Mouse (Mus musculus) kidney, embryonic 16.5 days (tissue): ENCODE data around the gene Egln1. TPM values are rescaled to one million over a fixed set of nuclear protein-coding genes. Genes with fewer than 3 reads are reported as not detected.

Experiments used
- ATAC-seq: fragments of 200-750 bp; cut with Nextera tagmentation; 2 replicates; pipeline ENCODE4 v1.8.0; 2017; ENCODE audit warnings: moderate TSS enrichment; ENCODE audit not compliant: low FRiP score, low TSS enrichment
- H3K27ac ChIP-seq: fragments of 300-500 bp; sonication (generic); 2 replicates; pipeline ENCODE4 v1.5.1; 2014; ENCODE audit warnings: low read length
- H3K27me3 ChIP-seq: fragments of 300-500 bp; sonication (generic); 2 replicates; pipeline ENCODE4 v1.6.1; 2014; ENCODE audit warnings: low read length, control low read depth, mixed read lengths; ENCODE audit not compliant: insufficient read depth
- H3K36me3 ChIP-seq: fragments of 300-500 bp; sonication (generic); 2 replicates; pipeline ENCODE4 v1.6.1; 2014; ENCODE audit warnings: low read length, control low read depth, mixed read lengths; ENCODE audit not compliant: insufficient read depth
- H3K4me1 ChIP-seq: fragments of 300-500 bp; sonication (generic); 2 replicates; pipeline ENCODE4 v1.6.1; 2014; ENCODE audit warnings: low read length, control low read depth, mixed read lengths; ENCODE audit not compliant: insufficient read depth
- H3K4me2 ChIP-seq: fragments of 300-500 bp; sonication (generic); replicated peaks from 2 replicates; pipeline ENCODE4 v1.6.1; 2014; ENCODE audit warnings: low read depth, low read length
- H3K4me3 ChIP-seq: fragments of 300-500 bp; sonication (generic); 2 replicates; pipeline ENCODE4 v1.5.1; 2014; ENCODE audit warnings: mild to moderate bottlenecking, low read length
- H3K9ac ChIP-seq: fragments of 300-500 bp; sonication (generic); replicated peaks from 2 replicates; pipeline ENCODE4 v1.6.1; 2014; ENCODE audit warnings: low read length
- H3K9me3 ChIP-seq: fragments of 300-500 bp; sonication (generic); 2 replicates; pipeline ENCODE4 v1.6.1; 2016; ENCODE audit warnings: low read length, control low read depth
- WGBS: fragments of 180-500 bp; shearing (Covaris S2); extraction: QIAGEN DNeasy Blood & Tissue Kit; methylation state at CpG from one replicate; pipeline ENCODE4 v1.1.7; 2014; 5-methylcytosine and 5-hydroxymethylcytosine counted together
- polyA plus RNA-seq: library from polyadenylated mRNA; unstranded; fragments of >200 nt; fragmentation: Nextera tagmentation; extraction: Ambion mirVana; gene quantifications from 2 replicates; pipeline ENCODE4 v1.2.1, GENCODE M21; 2015

Gene Egln1
- polyA plus RNA-seq, 1 experiment from 2014 or later: 10.3 TPM

- under 1% methylated on average over 18 of the region's 62 CpGs for WGBS
- Histone ChIP-seq H3K9me3 (no peaks in the 10 kb centered on the region), H3K36me3 (no peaks in the 10 kb centered on the region), H3K4me1 (peaks cover 30% of the 10 kb centered on the region), H3K4me2 (peak overlapping the region; percentile 71), H3K4me3 (peak overlapping the region; percentile 94), H3K27ac (peak overlapping the region; percentile 98), H3K27me3 (no peaks in the 10 kb centered on the region), H3K9ac (peak overlapping the region; percentile 96)
- ATAC-seq: no peak; the same call in 1 of the 2 replicates
Observed at GRCm38 (mm10) chr8:124948733-124949111, 402 bp downstream of the Egln1 start.

- H3K4me2 ChIP-seq: peak overlapping the region; percentile 71
- peak overlapping the region; percentile 94 for H3K4me3 ChIP-seq
- no peaks in the 10 kb centered on the region for H3K9me3 ChIP-seq
- 0% methylated on average over 62 of the region's 67 CpGs for WGBS
- no peaks in the 10 kb centered on the region for H3K27me3 ChIP-seq
- H3K9ac ChIP-seq: peak overlapping the region; percentile 96
- H3K27ac ChIP-seq: peak overlapping the region; percentile 98
- H3K4me1 ChIP-seq: peaks cover 30% of the 10 kb centered on the region
- peak; percentile 37 for ATAC-seq
- no peaks in the 10 kb centered on the region for H3K36me3 ChIP-seq
Observed at GRCm38 (mm10) chr8:124947865-124948732, 1.0 kb downstream of the Egln1 start.

- Histone ChIP-seq H3K9me3 (no peaks in the 10 kb centered on the region), H3K36me3 (peaks cover 3% of the 10 kb centered on the region; the same call in 1 of the 2 replicates), H3K9ac (no peak overlapping the region), H3K4me2 (no peak overlapping the region), H3K4me1 (peaks cover 21% of the 10 kb centered on the region), H3K4me3 (no peak overlapping the region), H3K27ac (no peak overlapping the region), H3K27me3 (no peaks in the 10 kb centered on the region)
- ATAC-seq: no peak
- 70% methylated on average over 7 of the region's 7 CpGs for WGBS
Observed at GRCm38 (mm10) chr8:124944406-124944805, 4.7 kb downstream of the Egln1 start.

GRCm38 (mm10) chr8:124943801-124944200, 5.3 kb downstream of the Egln1 start:
- Histone ChIP-seq H3K36me3 (peaks cover 8% of the 10 kb centered on the region), H3K4me1 (peaks cover 21% of the 10 kb centered on the region), H3K27me3 (no peaks in the 10 kb centered on the region), H3K4me2 (no peak overlapping the region), H3K27ac (no peak overlapping the region), H3K9me3 (no peaks in the 10 kb centered on the region), H3K4me3 (no peak overlapping the region), H3K9ac (no peak overlapping the region)
- WGBS: 83% methylated on average over 6 of the region's 6 CpGs
- no peak for ATAC-seq

- Histone ChIP-seq H3K36me3 (peaks cover 13% of the 10 kb centered on the region), H3K4me3 (no peak overlapping the region), H3K4me2 (no peak overlapping the region), H3K27ac (no peak overlapping the region), H3K9ac (no peak overlapping the region), H3K9me3 (no peaks in the 10 kb centered on the region), H3K4me1 (no peaks in the 10 kb centered on the region), H3K27me3 (no peaks in the 10 kb centered on the region)
- ATAC-seq: no peak
- WGBS: 86% methylated on average over 4 of the region's 4 CpGs
Observed at GRCm38 (mm10) chr8:124937293-124937692, 11.8 kb downstream of the Egln1 start.

- no peak overlapping the region for H3K9ac ChIP-seq
- no peak overlapping the region for H3K4me2 ChIP-seq
- H3K27ac ChIP-seq: no peak overlapping the region
- ATAC-seq: no peak
- no peaks in the 10 kb centered on the region for H3K4me1 ChIP-seq
- H3K9me3 ChIP-seq: no peaks in the 10 kb centered on the region
- 98% methylated on average over 10 of the region's 10 CpGs for WGBS
- H3K36me3 ChIP-seq: peaks cover 12% of the 10 kb centered on the region
- no peaks in the 10 kb centered on the region for H3K27me3 ChIP-seq
- H3K4me3 ChIP-seq: no peak overlapping the region
Observed at GRCm38 (mm10) chr8:124936699-124937098, 12.4 kb downstream of the Egln1 start.

GRCm38 (mm10) chr8:124935116-124935515, 14.0 kb downstream of the Egln1 start:
- ATAC-seq: no peak
- 70% methylated on average over 5 of the region's 5 CpGs for WGBS

GRCm38 (mm10) chr8:124932435-124932834, 16.7 kb downstream of the Egln1 start:
- Histone ChIP-seq H3K4me3 (no peak overlapping the region), H3K27ac (no peak overlapping the region), H3K27me3 (no peaks in the 10 kb centered on the region), H3K4me2 (no peak overlapping the region), H3K4me1 (peaks cover 11% of the 10 kb centered on the region), H3K9me3 (no peaks in the 10 kb centered on the region), H3K9ac (no peak overlapping the region), H3K36me3 (0 out of 2 replicates have a peak, but pooled peaks cover 6% of the 10 kb centered on the region)
- 85% methylated on average over 3 of the region's 3 CpGs for WGBS
- ATAC-seq: no peak

More at GRCm38 (mm10) chr8:124935116-124935515, 14.0 kb downstream of the Egln1 start:
- no peak overlapping the region for H3K4me2 ChIP-seq
- no peaks in the 10 kb centered on the region for H3K27me3 ChIP-seq
- no peak overlapping the region for H3K4me3 ChIP-seq
- no peak overlapping the region for H3K27ac ChIP-seq
- H3K4me1 ChIP-seq: peaks cover 6% of the 10 kb centered on the region; the same call in 1 of the 2 replicates
- no peaks in the 10 kb centered on the region for H3K9me3 ChIP-seq
- peaks cover 11% of the 10 kb centered on the region; the same call in 1 of the 2 replicates for H3K36me3 ChIP-seq
- H3K9ac ChIP-seq: no peak overlapping the region

GRCm38 (mm10) chr8:124930649-124931048, 18.5 kb downstream of the Egln1 start:
- Histone ChIP-seq H3K36me3 (0 out of 2 replicates have a peak, but pooled peaks cover 2% of the 10 kb centered on the region), H3K4me1 (peaks cover 16% of the 10 kb centered on the region), H3K27ac (0 out of 2 replicates have a peak overlapping the region, but pooled peaks have one; percentile 29), H3K4me3 (no peak overlapping the region), H3K4me2 (no peak overlapping the region), H3K9ac (no peak overlapping the region), H3K27me3 (no peaks in the 10 kb centered on the region), H3K9me3 (no peaks in the 10 kb centered on the region)
- no peak for ATAC-seq
- WGBS: 87% methylated on average over 4 of the region's 4 CpGs

GRCm38 (mm10) chr8:124930086-124930485, 19.0 kb downstream of the Egln1 start:
- no peaks in the 10 kb centered on the region for H3K27me3 ChIP-seq
- 0 out of 2 replicates have a peak overlapping the region, but pooled peaks have one; percentile 29 for H3K27ac ChIP-seq
- H3K36me3 ChIP-seq: 0 out of 2 replicates have a peak, but pooled peaks cover 2% of the 10 kb centered on the region
- H3K4me3 ChIP-seq: no peak overlapping the region
- H3K4me2 ChIP-seq: no peak overlapping the region
- no peak for ATAC-seq
- 82% methylated on average over 13 of the region's 13 CpGs for WGBS
- H3K4me1 ChIP-seq: peaks cover 16% of the 10 kb centered on the region
- H3K9ac ChIP-seq: no peak overlapping the region
- no peaks in the 10 kb centered on the region for H3K9me3 ChIP-seq
